Mouse (Mus musculus) frontal cortex, postnatal 25 days (tissue): ENCODE data around the gene Tcirg1.

Source experiments
- DNase-seq, 2 experiments: peaks; one replicate each; pipeline ENCODE4 v3.0.0; 2022; ENCODE audit warnings: low spot score in 2 of 2

The Tcirg1 gene

GRCm38 (mm10) chr19:3906795-3907786 is at the start of gene Tcirg1:
TSS of gene Tcirg1 (minus strand) at chr19:3907133.
- peak in 1 of 2 experiments; percentile 48 for DNase-seq

- DNase-seq, result no peak
Observed at GRCm38 (mm10) chr19:3955804-3956203, 48.9 kb upstream of the Tcirg1 start.

GRCm38 (mm10) chr19:3955033-3955432 is 48.1 kb upstream of the Tcirg1 start:
- DNase-seq, result no peak

DNA sequence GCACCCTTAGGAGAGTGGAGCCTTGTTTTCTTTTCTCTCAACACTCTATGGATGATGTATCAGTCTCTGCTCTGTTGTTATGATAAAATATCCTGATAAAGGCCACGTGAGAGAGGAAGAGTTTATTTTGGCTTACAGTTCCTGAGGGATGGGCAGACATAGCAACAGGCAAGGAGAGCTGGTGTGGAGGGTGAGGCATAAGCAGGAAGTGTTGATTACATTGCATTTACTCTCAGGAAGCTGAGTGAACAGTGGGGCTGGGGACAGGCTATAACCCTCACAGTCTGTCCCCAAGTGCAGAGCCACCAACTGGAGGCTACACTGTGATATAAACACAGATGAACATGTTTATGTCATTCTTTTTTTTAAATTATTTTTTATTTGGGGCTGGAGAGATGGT is 45.2 kb upstream of the Tcirg1 start:
- no peak for DNase-seq

GRCm38 (mm10) chr19:3951461-3951860 is 44.5 kb upstream of the Tcirg1 start:
- no peak for DNase-seq

- DNase-seq, result no peak
Observed at GRCm38 (mm10) chr19:3950331-3950730, 43.4 kb upstream of the Tcirg1 start.

DNA sequence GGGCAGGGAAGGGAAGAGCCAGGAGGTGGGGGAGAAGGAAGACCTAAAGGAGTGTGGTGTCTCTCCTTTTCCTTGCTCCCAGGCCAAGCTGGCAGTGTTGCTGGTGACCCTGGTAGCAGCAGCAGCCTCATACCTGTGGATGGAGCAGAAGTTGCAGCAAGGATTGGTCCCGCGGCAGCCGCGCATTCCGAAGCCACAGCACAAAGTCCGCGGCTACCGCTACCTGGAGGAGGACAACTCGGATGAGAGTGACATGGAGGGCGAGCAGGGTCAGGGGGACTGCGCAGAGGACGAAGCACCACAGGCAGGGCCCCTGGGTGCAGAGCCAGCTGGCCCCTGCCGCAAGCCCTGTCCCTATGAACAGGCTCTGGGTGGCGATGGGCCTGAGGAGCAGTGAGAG is 41.6 kb upstream of the Tcirg1 start:
- no peak for DNase-seq

DNA sequence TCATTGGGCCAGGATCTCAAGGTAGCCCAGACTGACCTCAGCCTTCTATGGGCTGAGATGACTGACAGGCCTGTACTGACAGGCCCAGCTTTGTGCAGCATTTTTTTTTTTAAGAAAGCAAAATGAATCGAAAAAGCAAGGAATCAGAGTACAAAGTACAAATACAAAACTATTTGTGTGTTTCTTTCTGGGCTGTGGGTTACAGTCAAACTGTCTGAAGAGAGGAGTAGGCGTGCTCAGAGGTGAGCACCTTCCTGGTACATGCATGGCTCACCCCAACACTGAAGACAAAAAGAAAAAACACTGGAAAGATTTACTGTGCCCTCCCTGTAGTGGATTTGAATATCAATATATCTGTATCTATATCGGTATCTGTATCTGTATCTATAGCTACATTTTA is 40.9 kb upstream of the Tcirg1 start:
- no peak for DNase-seq

DNA sequence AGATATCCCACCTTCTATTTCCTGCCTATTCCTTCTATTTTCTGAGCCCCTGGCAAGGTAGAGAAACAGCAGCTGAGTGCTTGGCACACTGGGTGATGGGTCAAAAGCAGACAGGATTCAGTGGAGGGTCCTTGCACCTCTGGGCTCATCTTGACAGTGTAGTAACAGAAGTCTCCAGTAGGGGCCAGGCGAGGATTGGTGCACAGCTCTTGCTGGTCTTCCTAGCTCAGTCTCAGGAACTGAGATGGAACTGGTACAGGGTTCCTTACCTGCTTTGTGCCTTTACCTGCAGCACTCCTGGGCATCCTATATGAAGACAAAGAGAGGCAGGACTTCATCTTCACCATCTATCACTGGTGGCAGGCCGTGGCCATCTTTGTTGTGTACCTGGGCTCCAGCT is 39.8 kb upstream of the Tcirg1 start:
- DNase-seq, result peak; percentile 49 to 70

- DNase-seq, result no peak
Observed at GRCm38 (mm10) chr19:3945872-3946564, 39.1 kb upstream of the Tcirg1 start.

- DNase-seq, result no peak
Observed at GRCm38 (mm10) chr19:3942986-3943735, 36.2 kb upstream of the Tcirg1 start.

GRCm38 (mm10) chr19:3942315-3942714 is 35.4 kb upstream of the Tcirg1 start:
- no peak for DNase-seq

GRCm38 (mm10) chr19:3935896-3936850 is 29.2 kb upstream of the Tcirg1 start:
- no peak for DNase-seq

DNA sequence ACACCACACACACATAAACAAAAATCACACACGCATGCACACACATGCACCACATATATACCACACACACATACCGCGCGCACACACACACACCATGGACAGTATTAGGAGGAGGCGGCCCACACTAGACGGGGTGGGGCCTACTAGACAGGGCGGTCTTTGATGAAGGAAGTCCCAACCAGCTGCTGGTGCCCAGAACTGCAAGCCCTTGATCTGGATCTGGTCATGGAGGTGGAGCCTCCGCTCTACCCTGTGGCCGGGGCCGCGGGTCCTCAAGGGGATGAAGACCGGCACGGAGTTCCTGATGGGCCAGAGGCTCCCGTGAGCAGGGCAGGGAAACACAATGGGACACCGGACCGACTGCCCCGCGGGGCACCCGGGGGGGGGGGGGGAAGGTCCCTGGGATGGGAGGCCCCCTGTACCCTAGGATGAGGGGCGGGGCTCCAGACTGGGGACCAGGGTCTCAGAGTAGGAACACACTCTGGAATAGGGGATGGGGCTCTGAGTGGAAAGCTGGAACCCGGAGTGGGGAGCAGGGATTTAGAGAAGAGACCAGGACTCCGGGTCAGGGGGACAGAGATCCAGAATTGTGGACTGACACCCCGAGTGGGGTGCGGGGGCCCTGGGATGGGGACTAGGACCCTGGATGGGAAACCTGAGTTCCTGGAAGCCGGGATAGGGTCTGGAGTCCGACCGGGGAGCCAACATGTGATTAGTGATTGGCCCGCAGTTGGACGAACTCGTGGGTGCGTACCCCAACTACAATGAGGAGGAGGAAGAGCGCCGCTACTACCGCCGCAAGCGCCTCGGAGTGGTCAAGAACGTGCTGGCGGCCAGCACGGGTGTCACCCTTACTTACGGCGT is 28.3 kb upstream of the Tcirg1 start, which contains the start of gene Unc93b1:
Gene Unc93b1, plus strand, starts transcription at position 155 of the 864 bp plus-strand sequence.
- DNase-seq, result no peak

DNA sequence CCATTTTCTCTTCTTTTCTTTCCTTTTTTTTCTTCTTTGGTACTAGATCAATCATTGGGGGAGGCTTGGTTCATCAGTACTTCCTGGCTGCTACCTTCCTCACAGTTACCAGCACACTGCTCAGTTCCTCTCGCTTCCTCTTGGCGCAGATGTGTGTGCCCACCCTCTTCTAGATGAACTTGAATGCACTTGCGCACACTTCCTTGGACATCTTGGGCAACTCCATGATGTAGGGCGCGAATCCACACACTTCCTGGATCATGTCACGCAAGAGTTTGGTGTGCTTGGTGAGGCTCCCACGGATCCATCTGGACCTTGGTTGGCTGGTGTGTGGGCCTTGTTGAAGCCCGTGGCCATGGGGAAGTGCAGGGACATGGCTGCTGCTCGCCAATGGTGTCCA is 24.8 kb upstream of the Tcirg1 start:
- no peak for DNase-seq

DNA sequence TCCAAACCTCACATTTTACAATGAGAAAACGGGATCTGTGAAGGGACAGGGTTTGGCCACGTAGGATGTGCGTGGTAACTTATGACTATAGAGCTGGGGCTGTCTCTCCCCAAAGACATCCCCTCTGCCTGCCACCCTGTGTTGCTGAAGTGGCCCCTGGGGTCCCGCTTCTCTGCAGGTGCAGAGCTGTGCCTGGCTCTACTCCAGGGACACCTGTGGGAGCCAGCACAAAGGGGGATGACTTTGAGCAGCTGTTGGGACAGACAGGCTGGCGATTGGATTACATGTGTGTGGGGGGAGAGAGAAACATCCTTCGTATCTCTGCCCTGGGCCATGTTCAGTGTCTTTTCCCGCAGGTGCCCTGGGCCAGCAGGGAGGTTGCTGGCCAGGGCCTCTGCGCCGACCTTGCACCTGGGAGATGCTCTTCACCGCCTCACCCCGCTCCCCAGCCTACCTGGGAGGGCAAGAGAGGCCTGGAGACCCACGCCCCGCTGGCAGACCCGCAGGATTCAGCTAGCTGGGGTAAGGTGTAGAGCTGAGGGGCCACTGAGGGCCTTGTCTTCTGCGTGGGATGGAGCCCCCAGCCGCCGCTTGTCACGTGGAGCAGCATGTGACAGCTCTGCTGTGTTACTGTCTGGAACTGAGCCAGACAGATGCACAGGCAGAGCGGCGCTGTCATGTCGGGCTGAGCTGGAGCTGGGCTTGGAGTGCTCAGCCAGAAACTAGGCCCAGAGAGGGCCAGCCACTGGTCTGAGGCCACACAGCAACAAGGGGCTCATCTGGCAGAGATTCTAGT is 23.5 kb upstream of the Tcirg1 start:
- DNase-seq, result no peak

DNA sequence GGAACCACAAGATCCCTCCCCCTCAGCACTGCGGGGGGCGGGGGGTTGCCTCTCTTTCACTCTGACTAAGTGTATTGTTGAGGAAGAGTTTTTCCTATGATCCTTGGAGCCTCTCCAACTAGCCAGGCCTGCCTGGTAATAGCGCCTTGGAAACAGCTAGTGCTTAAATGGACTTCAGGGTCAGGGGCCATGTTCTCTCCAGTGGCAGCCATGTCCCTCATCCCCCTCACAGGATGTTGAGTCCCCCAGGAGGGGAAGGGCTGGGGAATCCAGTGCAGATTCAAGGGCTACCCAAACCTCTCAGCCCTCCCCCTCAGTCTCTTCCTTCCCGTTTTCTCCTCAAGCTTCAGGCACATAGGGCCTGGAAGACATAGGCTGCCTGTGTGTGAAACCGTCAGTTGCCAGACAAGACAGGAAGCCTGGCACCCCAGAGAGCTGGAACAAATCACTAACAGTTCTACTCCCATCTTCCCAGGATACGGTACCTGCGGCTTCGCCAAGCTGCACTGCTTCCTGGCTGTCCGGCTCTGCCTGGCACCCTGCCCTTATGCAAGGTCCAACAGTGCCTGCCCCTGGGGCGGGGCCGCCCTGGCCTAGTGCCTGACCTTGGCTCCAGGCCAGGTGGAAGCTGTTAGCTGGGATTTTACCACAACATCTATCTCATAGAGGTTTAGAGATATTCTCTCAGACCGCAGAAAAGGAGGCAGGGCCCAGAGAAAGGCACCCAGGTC is 22.4 kb upstream of the Tcirg1 start, which contains the start of gene Aldh3b1:
Gene Aldh3b1, minus strand, starts transcription at position 598 of the 731 bp plus-strand sequence.
- peak in 1 of 2 experiments; percentile 44 for DNase-seq

- DNase-seq, result no peak
Observed at GRCm38 (mm10) chr19:3928779-3929178, 21.8 kb upstream of the Tcirg1 start.
